Mouse (Mus musculus) lung, postnatal 10 days (tissue): ENCODE measurements around the gene Tmod4.

Experiments used
- DNase-seq: peaks from one replicate; pipeline ENCODE4 v3.0.0; 2021

The Tmod4 gene

DNA sequence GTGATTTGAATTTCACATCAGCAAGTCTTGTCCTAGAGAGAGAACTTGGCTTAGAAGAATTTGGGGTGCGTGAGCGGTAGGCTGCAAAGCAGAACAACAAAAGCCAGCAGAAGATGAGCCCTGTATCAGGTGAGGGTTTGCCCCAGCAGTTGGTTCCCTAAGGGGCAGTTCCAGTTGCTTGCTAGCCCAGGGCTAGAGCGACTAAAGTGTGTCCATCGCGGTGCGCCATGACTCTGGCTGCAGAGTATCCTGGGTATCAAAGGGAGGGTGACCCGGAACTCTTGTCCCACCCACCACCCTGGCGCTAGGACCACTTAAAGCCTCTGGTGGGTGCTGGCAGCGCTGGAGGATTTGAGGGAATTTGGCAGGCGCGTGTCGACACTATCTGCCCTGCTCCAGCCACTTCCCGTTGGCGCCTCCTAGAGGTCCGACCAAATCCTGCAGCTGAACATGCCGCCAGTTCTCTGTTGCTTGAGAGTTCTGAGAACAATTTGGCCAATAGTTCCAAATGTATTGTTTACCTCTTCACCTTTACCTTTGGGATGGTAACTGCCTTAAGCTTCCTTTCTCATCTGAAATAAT lies 49.8 kb downstream of the Tmod4 start:
- peak; percentile 94 for DNase-seq

DNA sequence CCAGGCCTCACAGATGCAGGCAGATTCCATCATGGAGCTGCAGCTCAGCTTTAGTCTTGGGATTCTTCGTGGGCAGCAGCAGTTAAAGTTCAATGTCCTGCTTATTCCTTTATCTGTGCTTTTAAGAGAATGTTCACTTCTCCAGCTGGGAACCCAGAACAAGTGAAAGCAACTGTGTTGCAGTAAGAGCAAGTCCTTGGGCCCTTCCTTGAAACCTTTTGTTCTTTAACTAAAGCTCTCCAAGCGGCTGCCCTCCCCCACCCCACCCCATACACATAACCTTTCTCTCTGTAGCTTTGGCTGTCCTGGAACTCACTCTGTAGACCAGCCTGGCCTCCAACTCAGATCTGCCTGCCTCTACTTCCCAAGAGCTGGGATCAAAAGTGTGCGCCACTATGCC lies 52.2 kb downstream of the Tmod4 start:
- DNase-seq, result no peak

DNA sequence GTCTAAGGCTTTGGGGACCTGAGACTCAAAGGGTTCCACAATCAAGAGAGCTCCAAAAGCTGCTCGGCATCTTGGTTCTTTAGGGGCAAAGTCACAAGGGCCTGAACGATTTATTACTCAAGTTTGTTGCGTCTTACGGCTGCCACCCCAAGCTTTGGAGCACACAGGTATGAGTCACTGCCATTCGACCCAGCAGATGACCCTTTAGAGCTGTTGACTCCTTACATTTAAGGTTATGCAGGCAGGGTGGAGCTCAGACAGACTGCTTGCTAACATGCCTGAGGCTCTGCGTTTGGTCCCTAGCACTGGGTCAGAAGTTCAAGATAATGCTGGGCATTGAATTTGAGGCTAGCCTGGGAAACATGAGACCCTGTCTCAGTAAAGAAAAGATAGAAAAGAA lies 53.3 kb downstream of the Tmod4 start:
- DNase-seq, result no peak
